Mouse (Mus musculus) urinary bladder, postnatal 4 days (tissue): ENCODE results near the gene Gm13040.
"Not testable (repeated sequence)": the region's sequence is repeated elsewhere in the genome, so short reads cannot be mapped to it uniquely, and the experiment has no call there.

ENCODE experiments used
- DNase-seq, 2 experiments: peaks; one replicate each; pipeline ENCODE4 v3.0.0; 2021 to 2022; ENCODE audit warnings: low spot score in 2 of 2

Gene Gm13040

DNA sequence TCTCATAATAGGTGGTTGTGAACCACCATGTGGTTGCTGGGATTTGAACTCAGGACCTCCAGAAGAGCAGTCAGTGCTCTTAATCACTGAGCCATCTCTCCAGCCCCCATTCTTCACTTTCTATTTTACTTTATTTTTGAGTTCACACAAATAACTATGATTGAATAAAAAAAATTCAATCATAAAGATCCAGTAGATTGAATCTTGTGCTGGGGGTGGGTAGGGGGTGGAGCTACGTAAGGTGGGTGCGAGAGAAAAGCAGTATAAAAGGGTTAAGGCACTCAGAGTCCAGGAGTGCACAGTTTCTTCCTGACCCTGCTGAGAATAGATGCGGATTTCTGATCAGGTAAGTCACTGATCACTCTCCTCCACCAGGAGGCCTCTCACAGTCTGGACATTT lies at the start of gene Gm13040:
Gm13040 (plus strand) TSS at position 301 of the 400 bp plus-strand sequence.
- DNase-seq: not testable (repeated sequence)

GRCm38 (mm10) chr4:143511043-143511442 lies 24.7 kb upstream of the Gm13040 start, which contains the start of gene Gm13043:
Gene Gm13043 (plus strand): TSS chr4:143511343.
- no peak for DNase-seq

DNA sequence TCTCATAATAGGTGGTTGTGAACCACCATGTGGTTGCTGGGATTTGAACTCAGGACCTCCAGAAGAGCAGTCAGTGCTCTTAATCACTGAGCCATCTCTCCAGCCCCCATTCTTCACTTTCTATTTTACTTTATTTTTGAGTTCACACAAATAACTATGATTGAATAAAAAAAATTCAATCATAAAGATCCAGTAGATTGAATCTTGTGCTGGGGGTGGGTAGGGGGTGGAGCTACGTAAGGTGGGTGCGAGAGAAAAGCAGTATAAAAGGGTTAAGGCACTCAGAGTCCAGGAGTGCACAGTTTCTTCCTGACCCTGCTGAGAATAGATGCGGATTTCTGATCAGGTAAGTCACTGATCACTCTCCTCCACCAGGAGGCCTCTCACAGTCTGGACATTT lies 15.6 kb downstream of the Gm13040 start, which contains the start of the genes BC080695 and Gm13057:
BC080695 (plus strand) TSS at position 301 of the 400 bp plus-strand sequence.
Gm13057 (plus strand) TSS at position 310 of the 400 bp plus-strand sequence.
- not testable (repeated sequence) for DNase-seq
